Mouse (Mus musculus) duodenum, adult 2 months (tissue): ENCODE results near the gene Sprr1a. TPM values are rescaled to one million over a fixed set of nuclear protein-coding genes. Genes with fewer than 3 reads are reported as not detected.

Source experiments
- polyA plus RNA-seq: library from polyadenylated mRNA; depleted of rRNA; stranded (reverse); fragments of >200 nt; gene quantifications from 2 replicates; pipeline ENCODE4 v1.2.3, GENCODE M21; 2012; ENCODE audit warnings: low replicate concordance; rRNA removed

Sprr1a gene
- polyA plus RNA-seq: 12.2 and 29.6 TPM in 2 replicates

DNA sequence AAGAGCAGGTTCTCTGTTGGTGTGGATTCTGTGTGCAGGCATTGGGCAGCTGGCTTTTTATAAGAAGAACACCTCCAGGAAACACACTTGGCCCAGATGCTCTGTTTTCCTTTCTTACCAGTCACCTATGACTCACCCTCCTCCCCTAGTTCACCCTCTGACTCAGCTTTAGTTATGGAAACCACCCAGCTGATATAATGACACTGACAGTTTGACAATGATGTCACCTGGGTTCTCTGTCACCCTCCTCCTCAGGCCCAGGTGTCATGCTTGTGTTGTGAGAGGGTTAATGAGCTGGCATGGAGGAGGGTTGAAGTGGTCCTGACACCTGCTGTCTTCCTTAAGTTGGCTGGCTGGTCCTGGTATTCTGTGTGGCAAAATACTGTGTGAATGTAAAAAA, at the start of gene Sprr1a:
Sprr1a (minus strand) TSS at position 33 of the 400 bp plus-strand sequence.

GRCm38 (mm10) chr3:92534411-92534810, 48.7 kb upstream of the Sprr1a start, which contains the start of gene 2310046K23Rik:
TSS of gene 2310046K23Rik (minus strand) at chr3:92534511.

GRCm38 (mm10) chr3:92500393-92500792, 14.7 kb upstream of the Sprr1a start, which contains the start of gene Sprr4:
TSS of gene Sprr4 (minus strand) at chr3:92500493.

GRCm38 (mm10) chr3:92458620-92459019, 27.1 kb downstream of the Sprr1a start, which contains the start of gene Sprr3:
TSS of gene Sprr3 (minus strand) at chr3:92458720.

DNA sequence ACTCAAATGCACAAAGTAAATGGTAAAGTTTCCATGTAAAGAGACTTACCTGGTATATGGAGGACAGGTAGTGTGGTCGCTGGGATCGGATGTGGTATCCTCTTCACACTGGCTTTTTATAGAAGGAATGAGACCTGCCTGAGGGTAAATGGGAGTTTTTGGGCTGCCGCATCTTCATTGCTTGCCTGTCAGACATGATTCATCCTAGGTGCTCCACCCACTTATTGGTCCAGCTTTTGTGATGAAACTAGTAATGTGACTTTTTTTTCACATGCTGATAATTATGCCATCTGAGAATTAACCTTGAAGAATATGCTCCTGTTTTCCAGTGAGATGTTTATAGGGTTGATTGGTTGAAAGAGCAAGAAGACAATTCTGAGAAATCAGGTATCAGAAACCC, 47.0 kb downstream of the Sprr1a start, which contains the start of gene Sprr1b:
Sprr1b (minus strand) TSS at position 101 of the 400 bp plus-strand sequence.

Other genes starting within 250 kb of the Sprr1a start
- gene Sprr2a3, start 200.5 kb downstream of the Sprr1a start, polyA plus RNA-seq: 128 and 424 TPM in 2 replicates
- gene Sprr2b, start 169.3 kb downstream of the Sprr1a start, polyA plus RNA-seq: not detected in 2 replicates
- not detected in 2 replicates for gene Sprr2d, start 146.8 kb downstream of the Sprr1a start, polyA plus RNA-seq
- gene Sprr2e, start 133.8 kb downstream of the Sprr1a start, polyA plus RNA-seq: not detected in 2 replicates
- gene Sprr2f, start 120.7 kb downstream of the Sprr1a start, polyA plus RNA-seq: not detected in 2 replicates
- gene Sprr2h, start 100.2 kb downstream of the Sprr1a start, polyA plus RNA-seq: not detected in 2 replicates
- gene Sprr2i, start 77.9 kb downstream of the Sprr1a start, polyA plus RNA-seq: not detected in 2 replicates
- gene Sprr2j-ps, start 67.8 kb downstream of the Sprr1a start, polyA plus RNA-seq: not detected in 2 replicates
- 10.1 and 10.8 TPM in 2 replicates for gene Gm9774, start 56.5 kb downstream of the Sprr1a start, polyA plus RNA-seq
- gene Sprr2k, start 53.3 kb downstream of the Sprr1a start, polyA plus RNA-seq: not detected in 2 replicates
- not detected in 2 replicates for gene Sprr1b, start 47.1 kb downstream of the Sprr1a start, polyA plus RNA-seq
- 0.33 TPM in 1 of 2 replicates, not detected in the other for gene Sprr3, start 27.2 kb downstream of the Sprr1a start, polyA plus RNA-seq
- not detected in 2 replicates for gene Sprr4, start 14.6 kb upstream of the Sprr1a start, polyA plus RNA-seq
- gene 2310046K23Rik, start 48.6 kb upstream of the Sprr1a start, polyA plus RNA-seq: not detected in 2 replicates
- gene Ivl, start 87.8 kb upstream of the Sprr1a start, polyA plus RNA-seq: not detected in 2 replicates
- gene Smcp, start 103.1 kb upstream of the Sprr1a start, polyA plus RNA-seq: 0.26 TPM in 1 of 2 replicates, not detected in the other
- not detected in 2 replicates for gene 2210017I01Rik, start 121.6 kb upstream of the Sprr1a start, polyA plus RNA-seq
- gene Lce6a, start 135.8 kb upstream of the Sprr1a start, polyA plus RNA-seq: not detected in 2 replicates
- not detected in 2 replicates for gene Lce1a1, start 162.4 kb upstream of the Sprr1a start, polyA plus RNA-seq
- 0.19 TPM in 1 of 2 replicates, not detected in the other for gene Lce1b, start 171.0 kb upstream of the Sprr1a start, polyA plus RNA-seq
- gene Lce1a2, start 184.4 kb upstream of the Sprr1a start, polyA plus RNA-seq: not detected in 2 replicates
- gene Lce1c, start 193.4 kb upstream of the Sprr1a start, polyA plus RNA-seq: 0.27 TPM in 1 of 2 replicates, not detected in the other
- not detected in 2 replicates for gene Lce1d, start 201.3 kb upstream of the Sprr1a start, polyA plus RNA-seq
- not detected in 2 replicates for gene Lce1e, start 223.2 kb upstream of the Sprr1a start, polyA plus RNA-seq
- 0.21 TPM in 1 of 2 replicates, not detected in the other for gene Lce1f, start 234.5 kb upstream of the Sprr1a start, polyA plus RNA-seq